Mouse (Mus musculus) CD8-positive naive resting alpha-beta T cell, adult 2 months (primary cell): ENCODE measurements around the gene Psmb3.
A peak's percentile ranks its signal among the peaks of the same experiment; 100 is the strongest.

Source experiments
- DNase-seq, 2 experiments: peaks; one replicate each; pipeline ENCODE4 v3.0.0; 2022; ENCODE audit warnings: low read depth in 2 of 2, low spot score in 2 of 2

Psmb3 gene

GRCm38 (mm10) chr11:97744718-97745330, 41.6 kb downstream of the Psmb3 start:
- peak; percentile 92 to 96 for DNase-seq

GRCm38 (mm10) chr11:97745331-97745721, 42.1 kb downstream of the Psmb3 start:
- DNase-seq: no peak

- no peak for DNase-seq
Measured at GRCm38 (mm10) chr11:97747773-97748172, 44.6 kb downstream of the Psmb3 start.

GRCm38 (mm10) chr11:97748496-97748895, 45.3 kb downstream of the Psmb3 start:
- no peak for DNase-seq

GRCm38 (mm10) chr11:97753277-97753676, 50.1 kb downstream of the Psmb3 start:
- no peak for DNase-seq

- DNase-seq: no peak
Measured at GRCm38 (mm10) chr11:97758125-97758524, 54.9 kb downstream of the Psmb3 start.

- DNase-seq: no peak
Measured at GRCm38 (mm10) chr11:97758942-97759341, 55.7 kb downstream of the Psmb3 start.

GRCm38 (mm10) chr11:97761638-97762037, 58.4 kb downstream of the Psmb3 start:
- no peak for DNase-seq
